Mouse (Mus musculus) heart, embryonic 15.5 days (tissue): Measurements from ENCODE around the gene Rbbp4. TPM values are rescaled to one million over a fixed set of nuclear protein-coding genes. Genes with fewer than 3 reads are reported as not detected.

Source experiments
- ATAC-seq: fragments of 200-750 bp; cut with Nextera tagmentation; replicated peaks from 2 replicates; pipeline ENCODE4 v1.8.0; 2017; ENCODE audit warnings: low read depth, moderate TSS enrichment; ENCODE audit not compliant: insufficient number of reproducible peaks, insufficient read depth, low FRiP score
- H3K27ac ChIP-seq: fragments of 300-500 bp; sonication (generic); 2 replicates; pipeline ENCODE4 v1.5.1; 2015; ENCODE audit warnings: mild to moderate bottlenecking, inconsistent platforms
- H3K27me3 ChIP-seq: fragments of 300-500 bp; sonication (generic); 2 replicates; pipeline ENCODE4 v1.6.1; 2015; ENCODE audit warnings: inconsistent platforms
- H3K36me3 ChIP-seq: fragments of 300-500 bp; sonication (generic); 2 replicates; pipeline ENCODE4 v1.6.1; 2015; ENCODE audit warnings: mild to moderate bottlenecking, inconsistent platforms
- H3K4me1 ChIP-seq: fragments of 300-500 bp; sonication (generic); replicated peaks from 2 replicates; pipeline ENCODE4 v1.6.1; 2015; ENCODE audit warnings: inconsistent platforms
- H3K4me2 ChIP-seq: fragments of 300-500 bp; sonication (generic); 2 replicates; pipeline ENCODE4 v1.6.1; 2015; ENCODE audit warnings: inconsistent platforms, mild to moderate bottlenecking, moderate library complexity
- H3K4me3 ChIP-seq: fragments of 300-500 bp; sonication (generic); 2 replicates; pipeline ENCODE4 v1.5.1; 2015; ENCODE audit warnings: mild to moderate bottlenecking, inconsistent platforms
- H3K9ac ChIP-seq: fragments of 300-500 bp; sonication (generic); 2 replicates; pipeline ENCODE4 v1.6.1; 2015; ENCODE audit warnings: mild to moderate bottlenecking, inconsistent platforms
- H3K9me3 ChIP-seq: fragments of 300-500 bp; sonication (generic); replicated peaks from 2 replicates; pipeline ENCODE4 v1.6.1; 2016; ENCODE audit warnings: inconsistent platforms
- WGBS: fragments of 180-500 bp; shearing (Covaris S2); methylation state at CpG from one replicate; pipeline ENCODE4 v1.1.7; 2015; ENCODE audit warnings: mixed read lengths; 5-methylcytosine and 5-hydroxymethylcytosine counted together
- polyA plus RNA-seq: library from polyadenylated mRNA; unstranded; fragments of >200 nt; fragmentation: Nextera tagmentation; extraction: Ambion mirVana; gene quantifications from 2 replicates; pipeline ENCODE4 v1.2.1, GENCODE M21; 2015

Gene Rbbp4
- polyA plus RNA-seq, 1 experiment from 2014 or later = 276 TPM

DNA sequence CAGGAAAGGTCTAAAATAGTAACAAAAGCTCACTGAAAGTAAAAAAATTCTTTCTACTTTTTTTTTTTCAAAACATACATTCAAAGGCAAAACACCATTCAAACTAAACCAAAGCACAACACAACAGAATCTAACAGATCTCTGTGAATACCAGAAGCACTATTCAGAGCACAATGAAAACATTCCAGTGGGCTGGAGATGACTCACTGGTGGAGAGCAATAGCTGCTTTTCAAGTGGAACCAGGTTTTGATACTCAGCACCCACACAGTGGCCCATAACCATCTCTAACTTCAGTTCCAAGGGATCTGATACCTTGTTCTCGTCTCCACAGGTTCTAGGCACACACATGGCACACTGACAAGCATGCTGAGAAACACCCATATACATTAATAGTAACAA, 10.4 kb downstream of the Rbbp4 start:
- H3K4me2 ChIP-seq = no peak overlapping the region
- H3K27me3 ChIP-seq = no peaks in the 10 kb centered on the region
- H3K27ac ChIP-seq = no peak overlapping the region
- no peak for ATAC-seq
- no peak overlapping the region for H3K9ac ChIP-seq
- no peaks in the 10 kb centered on the region for H3K9me3 ChIP-seq
- peaks cover 61% of the 10 kb centered on the region for H3K36me3 ChIP-seq
- H3K4me1 ChIP-seq = peaks cover 14% of the 10 kb centered on the region
- 58% methylated on average over 1 of the region's 1 CpGs for WGBS
- H3K4me3 ChIP-seq = no peak overlapping the region

GRCm38 (mm10) chr4:129323491-129323890, 11.7 kb downstream of the Rbbp4 start:
- Histone ChIP-seq H3K27me3 (no peaks in the 10 kb centered on the region), H3K9me3 (no peaks in the 10 kb centered on the region), H3K4me1 (peaks cover 14% of the 10 kb centered on the region), H3K4me3 (no peak overlapping the region), H3K4me2 (no peak overlapping the region), H3K36me3 (peaks cover 61% of the 10 kb centered on the region), H3K27ac (no peak overlapping the region), H3K9ac (no peak overlapping the region)
- ATAC-seq = no peak
- WGBS = 94% methylated on average over 1 of the region's 1 CpGs

- ATAC-seq = no peak
- Histone ChIP-seq H3K4me3 (no peak overlapping the region), H3K4me2 (no peak overlapping the region), H3K9me3 (no peaks in the 10 kb centered on the region), H3K27ac (no peak overlapping the region), H3K36me3 (peaks cover 61% of the 10 kb centered on the region), H3K9ac (no peak overlapping the region), H3K27me3 (no peaks in the 10 kb centered on the region), H3K4me1 (peaks cover 14% of the 10 kb centered on the region)
- WGBS = 92% methylated on average over 5 of the region's 5 CpGs
Measured at GRCm38 (mm10) chr4:129322042-129322441, 13.1 kb downstream of the Rbbp4 start.

GRCm38 (mm10) chr4:129320876-129321275, 14.3 kb downstream of the Rbbp4 start:
- ATAC-seq = no peak
- Histone ChIP-seq H3K9me3 (no peaks in the 10 kb centered on the region), H3K4me2 (no peak overlapping the region), H3K36me3 (peaks cover 68% of the 10 kb centered on the region), H3K27me3 (no peaks in the 10 kb centered on the region), H3K27ac (no peak overlapping the region), H3K4me1 (peaks cover 8% of the 10 kb centered on the region), H3K9ac (no peak overlapping the region), H3K4me3 (no peak overlapping the region)
- 85% methylated on average over 1 of the region's 1 CpGs for WGBS

DNA sequence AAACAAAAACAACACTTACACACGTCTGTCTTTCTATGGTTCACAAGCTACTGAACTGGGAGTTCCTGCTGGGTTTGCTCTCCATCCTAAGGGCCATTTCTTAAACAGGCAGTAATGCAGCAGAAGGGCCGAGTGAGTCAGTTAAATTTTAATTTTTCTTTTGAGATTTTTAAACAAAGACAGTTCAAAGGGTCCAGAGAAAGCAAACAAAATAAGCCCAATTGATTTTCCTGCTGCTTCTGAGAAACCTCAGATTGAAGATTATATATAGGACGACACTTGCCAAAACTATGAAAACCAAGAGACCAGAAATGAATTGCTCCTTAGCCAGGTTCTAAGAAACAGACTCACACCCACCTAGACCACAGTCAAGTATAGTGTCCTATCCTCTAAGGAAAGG, 21.3 kb downstream of the Rbbp4 start:
- no peaks in the 10 kb centered on the region for H3K4me1 ChIP-seq
- no peaks in the 10 kb centered on the region for H3K27me3 ChIP-seq
- ATAC-seq = no peak
- peaks cover 88% of the 10 kb centered on the region for H3K36me3 ChIP-seq
- no peaks in the 10 kb centered on the region for H3K9me3 ChIP-seq
- H3K4me3 ChIP-seq = no peak overlapping the region
- H3K9ac ChIP-seq = no peak overlapping the region
- no peak overlapping the region for H3K4me2 ChIP-seq
- H3K27ac ChIP-seq = no peak overlapping the region
- WGBS = 76% methylated on average over 3 of the region's 3 CpGs

- H3K27me3 ChIP-seq = no peaks in the 10 kb centered on the region
- ATAC-seq = no peak
- no peak overlapping the region for H3K4me3 ChIP-seq
- H3K4me2 ChIP-seq = no peak overlapping the region
- H3K9ac ChIP-seq = no peak overlapping the region
- 89% methylated on average over 1 of the region's 1 CpGs for WGBS
- H3K9me3 ChIP-seq = no peaks in the 10 kb centered on the region
- H3K27ac ChIP-seq = no peak overlapping the region
- peaks cover 9% of the 10 kb centered on the region for H3K4me1 ChIP-seq
- H3K36me3 ChIP-seq = peaks cover 53% of the 10 kb centered on the region
Measured at GRCm38 (mm10) chr4:129307936-129308335, 27.2 kb downstream of the Rbbp4 start.

GRCm38 (mm10) chr4:129304306-129304705, 30.9 kb downstream of the Rbbp4 start:
- Histone ChIP-seq H3K4me2 (no peak overlapping the region), H3K4me1 (peaks cover 11% of the 10 kb centered on the region), H3K9ac (no peak overlapping the region), H3K27me3 (no peaks in the 10 kb centered on the region), H3K36me3 (peaks cover 26% of the 10 kb centered on the region), H3K9me3 (no peaks in the 10 kb centered on the region), H3K4me3 (no peak overlapping the region), H3K27ac (0 out of 2 replicates have a peak overlapping the region, but pooled peaks have one; percentile 32)
- no peak for ATAC-seq
- 9% methylated on average over 1 of the region's 1 CpGs for WGBS

DNA sequence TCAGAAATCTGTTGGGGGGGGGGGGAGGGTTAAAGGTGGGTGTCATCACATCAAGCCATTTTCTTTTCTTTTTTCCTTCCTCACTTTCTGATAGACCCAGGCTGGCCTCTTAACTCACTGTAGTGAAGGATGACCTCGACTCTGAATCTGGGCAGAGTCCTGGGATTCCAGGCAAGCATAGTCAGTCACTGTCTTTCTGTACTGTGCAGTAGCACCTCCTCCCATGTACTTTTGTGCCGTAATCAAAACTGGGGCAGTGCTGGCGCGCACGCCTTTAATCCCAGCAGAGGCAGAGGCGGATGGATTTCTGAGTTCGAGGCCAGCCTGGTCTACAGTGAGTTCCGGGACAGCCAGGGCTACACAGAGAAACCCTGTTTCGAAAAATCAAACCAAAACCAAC, 31.4 kb downstream of the Rbbp4 start:
- ATAC-seq = no peak; the same call in 1 of the 2 replicates
- no peak overlapping the region for H3K9ac ChIP-seq
- peaks cover 14% of the 10 kb centered on the region for H3K4me1 ChIP-seq
- no peak overlapping the region for H3K4me2 ChIP-seq
- H3K27ac ChIP-seq = peak overlapping the region; percentile 32; the same call in 1 of the 2 replicates
- no peaks in the 10 kb centered on the region for H3K27me3 ChIP-seq
- 74% methylated on average over 9 of the region's 9 CpGs for WGBS
- peaks cover 21% of the 10 kb centered on the region for H3K36me3 ChIP-seq
- H3K4me3 ChIP-seq = no peak overlapping the region
- no peaks in the 10 kb centered on the region for H3K9me3 ChIP-seq

- Histone ChIP-seq H3K4me1 (peaks cover 17% of the 10 kb centered on the region), H3K27ac (no peak overlapping the region), H3K9ac (no peak overlapping the region), H3K36me3 (peaks cover 18% of the 10 kb centered on the region), H3K27me3 (no peaks in the 10 kb centered on the region), H3K4me3 (no peak overlapping the region), H3K9me3 (no peaks in the 10 kb centered on the region), H3K4me2 (no peak overlapping the region)
- ATAC-seq = no peak
- WGBS = 73% methylated on average over 5 of the region's 5 CpGs
Measured at GRCm38 (mm10) chr4:129303401-129303800, 31.8 kb downstream of the Rbbp4 start.

GRCm38 (mm10) chr4:129299121-129299520, 36.0 kb downstream of the Rbbp4 start:
- Histone ChIP-seq H3K36me3 (no peaks in the 10 kb centered on the region), H3K9me3 (no peaks in the 10 kb centered on the region), H3K9ac (no peak overlapping the region), H3K27me3 (no peaks in the 10 kb centered on the region), H3K4me3 (no peak overlapping the region), H3K27ac (no peak overlapping the region), H3K4me2 (no peak overlapping the region), H3K4me1 (peaks cover 34% of the 10 kb centered on the region)
- no peak for ATAC-seq
- WGBS = 48% methylated on average over 10 of the region's 10 CpGs

DNA sequence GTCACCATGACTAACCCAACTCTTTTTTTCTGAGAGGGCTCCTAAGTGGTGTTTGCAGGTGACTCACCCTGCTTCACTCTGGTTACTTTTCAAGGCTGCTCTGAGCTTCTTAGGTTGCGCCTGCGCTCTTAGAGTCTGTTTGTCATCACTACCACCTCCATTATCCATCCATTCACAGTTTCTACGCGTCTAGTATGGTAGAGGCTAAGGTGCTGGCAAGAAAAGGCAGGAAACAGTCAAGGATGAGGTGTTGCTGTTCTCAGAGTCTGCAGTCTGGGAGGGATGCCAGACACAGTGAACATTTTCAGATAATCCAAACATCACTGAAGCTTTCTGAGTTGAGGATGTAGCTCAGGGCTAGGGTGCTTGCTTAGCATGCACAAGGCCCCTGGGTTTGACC, 37.4 kb downstream of the Rbbp4 start:
- Histone ChIP-seq H3K36me3 (no peaks in the 10 kb centered on the region), H3K9ac (no peak overlapping the region), H3K27ac (no peak overlapping the region), H3K4me2 (no peak overlapping the region), H3K27me3 (0 out of 2 replicates have a peak, but pooled peaks cover 4% of the 10 kb centered on the region), H3K4me3 (no peak overlapping the region), H3K4me1 (peaks cover 39% of the 10 kb centered on the region), H3K9me3 (no peaks in the 10 kb centered on the region)
- ATAC-seq = no peak
- WGBS = 45% methylated on average over 4 of the region's 4 CpGs

DNA sequence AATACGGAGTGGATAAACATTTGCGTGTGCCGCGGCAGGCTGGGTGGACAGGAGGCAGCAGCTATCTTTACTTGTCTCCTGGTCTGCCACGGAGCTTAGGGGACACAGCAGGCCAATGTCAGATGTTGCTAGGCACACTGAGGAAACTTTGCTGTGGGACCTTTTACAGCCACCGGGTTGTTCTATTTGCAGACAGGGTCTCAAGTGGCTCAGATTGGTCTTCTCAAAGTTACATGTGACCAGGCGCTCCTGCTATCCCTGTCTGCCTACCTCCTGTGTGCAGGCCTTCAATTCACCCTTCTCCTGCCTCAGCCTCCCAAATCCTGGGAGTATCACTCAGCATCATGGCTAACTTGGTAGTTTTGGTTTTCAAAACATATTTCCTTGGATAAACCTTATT, 39.1 kb downstream of the Rbbp4 start:
- peaks cover 39% of the 10 kb centered on the region for H3K4me1 ChIP-seq
- H3K27me3 ChIP-seq = 0 out of 2 replicates have a peak, but pooled peaks cover 4% of the 10 kb centered on the region
- H3K4me3 ChIP-seq = no peak overlapping the region
- WGBS = 42% methylated on average over 7 of the region's 7 CpGs
- H3K36me3 ChIP-seq = no peaks in the 10 kb centered on the region
- H3K27ac ChIP-seq = peak overlapping the region; percentile 60
- no peak overlapping the region for H3K4me2 ChIP-seq
- H3K9me3 ChIP-seq = no peaks in the 10 kb centered on the region
- ATAC-seq = no peak; the same call in 1 of the 2 replicates
- no peak overlapping the region for H3K9ac ChIP-seq
